ENCODE assay signal across 18 mouse cellular contexts in genomic region chr7:120684731-120685161, GRCm38 (mm10). TPM values are rescaled to one million over a fixed set of nuclear protein-coding genes. Genes with fewer than 3 reads are reported as not detected.
DNase-seq lines count a peak whose midpoint lies in the region; ATAC-seq and TF ChIP-seq lines count a peak whose summit lies in the region.
"Had no signal": no experiment of that assay in that cellular context is flagged by ENCODE, and none has a peak within 500 bp of the region (broad histone marks: within the 10 kb centered on the region; RNA-seq: fewer than 3 reads in every experiment).

No protein-coding gene starts in this region.

- whole genome bisulfite sequencing in forebrain, postnatal 0 days, result 52% methylated on average over 2 of the region's 2 CpGs
- WGBS in forebrain, embryonic 10.5 days, result 94% methylated on average over 2 of the region's 2 CpGs
- WGBS in lung, embryonic 14.5 days, result 28% methylated on average over 2 of the region's 2 CpGs
- WGBS in limb, embryonic 15.5 days, result 66% methylated on average over 2 of the region's 2 CpGs

- ATAC-seq in forebrain, postnatal 0 days, result peak; percentile 80
- ATAC-seq in lung, embryonic 14.5 days (ENCODE audit: insufficient read depth), result peak; percentile 88; the same call in 1 of the 2 replicates
- no peak for ATAC-seq in limb, embryonic 15.5 days (ENCODE audit: insufficient number of reproducible peaks, low FRiP score, low TSS enrichment, low read depth)

- TF ChIP-seq POLR2A in brain, embryonic 14.5 days (IDR thresholded peaks at IDR 0.05; ENCODE audit: borderline replicate concordance, extremely low read depth, insufficient read depth, insufficient read length, poor library complexity, severe bottlenecking), result no peak

- no peaks in the 10 kb centered on the region for H3K36me3 ChIP-seq in forebrain, postnatal 0 days (ENCODE audit: insufficient read depth)
- H3K36me3 ChIP-seq in forebrain, embryonic 10.5 days (replicated peaks), result no peaks in the 10 kb centered on the region
- H3K36me3 ChIP-seq in lung, embryonic 14.5 days (ENCODE audit: insufficient read depth), result 0 out of 2 replicates have a peak, but pooled peaks cover 3% of the 10 kb centered on the region
- no peaks in the 10 kb centered on the region for H3K36me3 ChIP-seq in limb, embryonic 15.5 days
- H3K36me3 ChIP-seq: embryonic facial prominence, embryonic 13.5 days; heart, embryonic 13.5 days; hindbrain, embryonic 12.5 days had no signal

- H3K9ac ChIP-seq in forebrain, postnatal 0 days, result no peak overlapping the region
- no peak overlapping the region for H3K9ac ChIP-seq in lung, embryonic 14.5 days
- no peak overlapping the region for H3K9ac ChIP-seq in limb, embryonic 15.5 days
- H3K9ac ChIP-seq: embryonic facial prominence, embryonic 13.5 days; heart, embryonic 13.5 days; hindbrain, embryonic 12.5 days had no signal

- no peak for DNase-seq in forebrain, postnatal 0 days
- DNase-seq in forebrain, embryonic 10.5 days (ENCODE audit: extremely low spot score, low spot score), result no peak
- peak; percentile 67 for DNase-seq in lung, embryonic 14.5 days
- DNase-seq in lung, adult 18-20 months, result no peak
- DNase-seq in brain, embryonic 14.5 days (ENCODE audit: low read depth), result peak; percentile 36
- no peak for DNase-seq in adrenal gland, postnatal 4 days (ENCODE audit: low spot score in 2 of 2)
- DNase-seq in frontal cortex, adult 2 months (ENCODE audit: extremely low spot score in 1 of 2, low spot score in 1 of 2), result no peak
- DNase-seq: B cell, adult 2 months; cerebellum, postnatal 14 days; kidney, postnatal 14 days had no signal

- H3K4me3 ChIP-seq in forebrain, postnatal 0 days (ENCODE audit: low read depth, low read length), result no peak overlapping the region
- no peak overlapping the region for H3K4me3 ChIP-seq in forebrain, embryonic 10.5 days
- H3K4me3 ChIP-seq in lung, embryonic 14.5 days (ENCODE audit: low read depth, low read length), result no peak overlapping the region
- no peak overlapping the region for H3K4me3 ChIP-seq in limb, embryonic 15.5 days
- H3K4me3 ChIP-seq: embryonic facial prominence, embryonic 13.5 days; heart, embryonic 13.5 days; hindbrain, embryonic 12.5 days had no signal

- H3K27ac ChIP-seq in forebrain, postnatal 0 days (ENCODE audit: low read depth, low read length), result no peak overlapping the region
- no peak overlapping the region for H3K27ac ChIP-seq in forebrain, embryonic 10.5 days
- no peak overlapping the region for H3K27ac ChIP-seq in lung, embryonic 14.5 days (ENCODE audit: low read depth)
- H3K27ac ChIP-seq in limb, embryonic 15.5 days, result 0 out of 2 replicates have a peak overlapping the region, but pooled peaks have one; percentile 27
- H3K27ac ChIP-seq: embryonic facial prominence, embryonic 13.5 days; heart, embryonic 13.5 days; hindbrain, embryonic 12.5 days; macrophage had no signal

- H3K4me2 ChIP-seq in forebrain, postnatal 0 days (ENCODE audit: low read depth), result no peak overlapping the region
- H3K4me2 ChIP-seq in lung, embryonic 14.5 days, result no peak overlapping the region
- H3K4me2 ChIP-seq in limb, embryonic 15.5 days, result no peak overlapping the region
- H3K4me2 ChIP-seq: embryonic facial prominence, embryonic 13.5 days; heart, embryonic 13.5 days; hindbrain, embryonic 12.5 days had no signal

- no peak for TF ChIP-seq CTCF in forebrain, postnatal 0 days (IDR thresholded peaks at IDR 0.05; ENCODE audit: low read depth)
- TF ChIP-seq CTCF in lung, embryonic 14.5 days (IDR thresholded peaks at IDR 0.05; ENCODE audit: low read depth), result no peak
- no peak for TF ChIP-seq CTCF in brain, embryonic 14.5 days (IDR thresholded peaks at IDR 0.05; ENCODE audit: borderline replicate concordance, extremely low read depth, insufficient read depth, insufficient read length)

- peaks cover 20% of the 10 kb centered on the region for H3K4me1 ChIP-seq in forebrain, postnatal 0 days (ENCODE audit: insufficient read depth)
- H3K4me1 ChIP-seq in forebrain, embryonic 10.5 days, result peaks cover 8% of the 10 kb centered on the region
- peaks cover 7% of the 10 kb centered on the region for H3K4me1 ChIP-seq in lung, embryonic 14.5 days (ENCODE audit: insufficient read depth)
- H3K4me1 ChIP-seq in limb, embryonic 15.5 days, result peaks cover 8% of the 10 kb centered on the region
- H3K4me1 ChIP-seq: hindbrain, embryonic 12.5 days had no signal

- H3K9me3 ChIP-seq in forebrain, postnatal 0 days (ENCODE audit: low read length), result no peaks in the 10 kb centered on the region
- no peaks in the 10 kb centered on the region for H3K9me3 ChIP-seq in forebrain, embryonic 10.5 days
- no peaks in the 10 kb centered on the region for H3K9me3 ChIP-seq in lung, embryonic 14.5 days (ENCODE audit: low read depth, low read length)
- no peaks in the 10 kb centered on the region for H3K9me3 ChIP-seq in limb, embryonic 15.5 days
- H3K9me3 ChIP-seq: embryonic facial prominence, embryonic 13.5 days; heart, embryonic 13.5 days; hindbrain, embryonic 12.5 days had no signal

- no peaks in the 10 kb centered on the region for H3K27me3 ChIP-seq in forebrain, postnatal 0 days (ENCODE audit: insufficient read depth, low read length)
- no peaks in the 10 kb centered on the region for H3K27me3 ChIP-seq in forebrain, embryonic 10.5 days (ENCODE audit: poor library complexity, severe bottlenecking)
- H3K27me3 ChIP-seq in lung, embryonic 14.5 days (ENCODE audit: insufficient read depth, low read length), result no peaks in the 10 kb centered on the region
- H3K27me3 ChIP-seq in limb, embryonic 15.5 days, result no peaks in the 10 kb centered on the region
- H3K27me3 ChIP-seq: embryonic facial prominence, embryonic 13.5 days; heart, embryonic 13.5 days; hindbrain, embryonic 12.5 days had no signal

RNA-seq across cellular contexts. Expression of gene Mosmo, which starts 7.3 kb away (rescaled TPM):
- total RNA-seq in forebrain, postnatal 0 days (2014; rRNA removed), result 29.5 and 35.0 TPM in 2 replicates
- polyA plus RNA-seq in forebrain, postnatal 0 days (2015; fragmentation: Nextera tagmentation; extraction: Ambion mirVana), result 9.4 and 11.8 TPM in 2 replicates
- polyA plus RNA-seq in forebrain, embryonic 10.5 days (2016; fragmentation: Nextera tagmentation; extraction: Ambion mirVana), result 11.3 and 11.4 TPM in 2 replicates
- polyA plus RNA-seq in lung, embryonic 14.5 days (2014; fragmentation: Nextera tagmentation; extraction: Ambion mirVana), result 14.9 and 15.3 TPM in 2 replicates
- polyA plus RNA-seq in brain, embryonic 14.5 days (2012; rRNA removed), result 26.8 and 27.8 TPM in 2 replicates
- 10.6 and 11.5 TPM in 2 replicates for polyA plus RNA-seq in limb, embryonic 15.5 days (2015; fragmentation: Nextera tagmentation; extraction: Ambion mirVana)
- 10 to 100 TPM; 36.2 to 41.2 TPM for total RNA-seq in adrenal gland, postnatal 4 days (2021)
- polyA plus RNA-seq in frontal cortex, adult 2 months (2012; rRNA removed), result 33.9 and 36.5 TPM in 2 replicates

RNA-seq across cellular contexts. Expression of gene Pdzd9, which starts 14.6 kb away (rescaled TPM):
- 0.24 TPM in 1 of 2 replicates, not detected in the other for total RNA-seq in forebrain, postnatal 0 days (2014; rRNA removed)
- polyA plus RNA-seq in forebrain, postnatal 0 days (2015; fragmentation: Nextera tagmentation; extraction: Ambion mirVana), result 0.22 and 0.25 TPM in 2 replicates
- 0.21 and 0.38 TPM in 2 replicates for polyA plus RNA-seq in forebrain, embryonic 10.5 days (2016; fragmentation: Nextera tagmentation; extraction: Ambion mirVana)
- polyA plus RNA-seq in lung, embryonic 14.5 days (2014; fragmentation: Nextera tagmentation; extraction: Ambion mirVana), result 0.22 and 0.31 TPM in 2 replicates
- 0.25 and 0.30 TPM in 2 replicates for polyA plus RNA-seq in brain, embryonic 14.5 days (2012; rRNA removed)
- polyA plus RNA-seq in limb, embryonic 15.5 days (2015; fragmentation: Nextera tagmentation; extraction: Ambion mirVana), result 0.19 and 0.29 TPM in 2 replicates
- not detected for total RNA-seq in adrenal gland, postnatal 4 days (2021)
- 0.11 and 0.16 TPM in 2 replicates for polyA plus RNA-seq in frontal cortex, adult 2 months (2012; rRNA removed)
- total RNA-seq: gastrocnemius, adult 18-20 months; left cerebral cortex, postnatal 10 days; monocyte, adult 5-6 weeks had no signal

RNA-seq across cellular contexts. Expression of gene Uqcrc2, which starts 49.8 kb away (rescaled TPM):
- total RNA-seq in forebrain, postnatal 0 days (2014; rRNA removed), result 192 and 198 TPM in 2 replicates
- 239 and 241 TPM in 2 replicates for polyA plus RNA-seq in forebrain, postnatal 0 days (2015; fragmentation: Nextera tagmentation; extraction: Ambion mirVana)
- 177 and 180 TPM in 2 replicates for polyA plus RNA-seq in forebrain, embryonic 10.5 days (2016; fragmentation: Nextera tagmentation; extraction: Ambion mirVana)
- polyA plus RNA-seq in lung, embryonic 14.5 days (2014; fragmentation: Nextera tagmentation; extraction: Ambion mirVana), result 195 and 197 TPM in 2 replicates
- polyA plus RNA-seq in brain, embryonic 14.5 days (2012; rRNA removed), result 154 and 174 TPM in 2 replicates
- 171 and 182 TPM in 2 replicates for polyA plus RNA-seq in limb, embryonic 15.5 days (2015; fragmentation: Nextera tagmentation; extraction: Ambion mirVana)
- 100 to 1,000 TPM; 295 to 326 TPM for total RNA-seq in adrenal gland, postnatal 4 days (2021)
- polyA plus RNA-seq in frontal cortex, adult 2 months (2012; rRNA removed), result 187 and 236 TPM in 2 replicates

RNA-seq across cellular contexts. Expression of gene Vwa3a, which starts 54.4 kb away (rescaled TPM):
- total RNA-seq in forebrain, postnatal 0 days (2014; rRNA removed), result 2.1 and 5.0 TPM in 2 replicates
- polyA plus RNA-seq in forebrain, postnatal 0 days (2015; fragmentation: Nextera tagmentation; extraction: Ambion mirVana), result 1.1 and 2.5 TPM in 2 replicates
- 0.11 and 0.41 TPM in 2 replicates for polyA plus RNA-seq in forebrain, embryonic 10.5 days (2016; fragmentation: Nextera tagmentation; extraction: Ambion mirVana)
- polyA plus RNA-seq in lung, embryonic 14.5 days (2014; fragmentation: Nextera tagmentation; extraction: Ambion mirVana), result 0.20 and 0.27 TPM in 2 replicates
- polyA plus RNA-seq in brain, embryonic 14.5 days (2012; rRNA removed), result 2.1 and 3.0 TPM in 2 replicates
- polyA plus RNA-seq in limb, embryonic 15.5 days (2015; fragmentation: Nextera tagmentation; extraction: Ambion mirVana), result 0.14 TPM in 1 of 2 replicates, not detected in the other
- total RNA-seq in adrenal gland, postnatal 4 days (2021), result 1 to 10 TPM; 1.8 to 2.5 TPM
- 9.5 and 11.2 TPM in 2 replicates for polyA plus RNA-seq in frontal cortex, adult 2 months (2012; rRNA removed)
- total RNA-seq: monocyte, adult 5-6 weeks had no signal
- polyA plus RNA-seq: macrophage had no signal

Comparison
In these comparisons a context has a peak if more than half of its experiments do, and no peak if none do; other contexts are left out.
1. DNase-seq: peak in lung, embryonic 14.5 days (single experiment) and brain, embryonic 14.5 days (single experiment); none in forebrain, postnatal 0 days (single experiment), forebrain, embryonic 10.5 days (single experiment), lung, adult 18-20 months (0 of 2), adrenal gland, postnatal 4 days (0 of 2) and frontal cortex, adult 2 months (0 of 2).